ENCODE assay signal across 8 mouse cellular contexts in genomic region chr15:100761036-100761418, GRCm38 (mm10). TPM values are rescaled to one million over a fixed set of nuclear protein-coding genes. Genes with fewer than 3 reads are reported as not detected.
A peak's percentile ranks its signal among the peaks of the same experiment; 100 is the strongest.
DNase-seq lines count a peak whose midpoint lies in the region; ATAC-seq and TF ChIP-seq lines count a peak whose summit lies in the region.

No protein-coding gene starts in this region.

- peak; percentile 11 for DNase-seq in left cerebral cortex, postnatal 4 days
- DNase-seq in left cerebral cortex, adult 11 months (ENCODE audit: low spot score): no peak
- DNase-seq in hindbrain, postnatal 0 days (ENCODE audit: low spot score): no peak
- no peak for DNase-seq in right cerebral cortex, adult 2 months (ENCODE audit: low spot score in 2 of 2)
- no peak for DNase-seq in cerebellum, adult 8-10 months
- DNase-seq in c-Kit-positive CD71-positive TER-119-positive erythroid progenitor cells, embryonic 14.5 days (ENCODE audit: low spot score): no peak

- peaks cover 19% of the 10 kb centered on the region for H3K4me1 ChIP-seq in embryonic facial prominence, embryonic 13.5 days
- peaks cover 7% of the 10 kb centered on the region; the same call in 1 of the 2 replicates for H3K4me1 ChIP-seq in hindbrain, postnatal 0 days (ENCODE audit: insufficient read depth, low read length)
- peaks cover 17% of the 10 kb centered on the region for H3K4me1 ChIP-seq in midbrain, embryonic 16.5 days (ENCODE audit: control insufficient read depth, insufficient read depth, low read length)

- no peaks in the 10 kb centered on the region for H3K36me3 ChIP-seq in embryonic facial prominence, embryonic 13.5 days
- no peaks in the 10 kb centered on the region for H3K36me3 ChIP-seq in hindbrain, postnatal 0 days (ENCODE audit: insufficient read depth, low read length)
- H3K36me3 ChIP-seq in midbrain, embryonic 16.5 days (ENCODE audit: control insufficient read depth, insufficient read depth, low read length): no peaks in the 10 kb centered on the region

- H3K27ac ChIP-seq in embryonic facial prominence, embryonic 13.5 days: peak overlapping the region; percentile 55; the same call in 1 of the 2 replicates
- peak overlapping the region; percentile 92 for H3K27ac ChIP-seq in hindbrain, postnatal 0 days
- peak overlapping the region; percentile 95 for H3K27ac ChIP-seq in midbrain, embryonic 16.5 days (ENCODE audit: low read length)

- peak overlapping the region; percentile 66 for H3K4me3 ChIP-seq in embryonic facial prominence, embryonic 13.5 days
- peak overlapping the region; percentile 75 for H3K4me3 ChIP-seq in hindbrain, postnatal 0 days (ENCODE audit: low read length)
- peak overlapping the region; percentile 87 for H3K4me3 ChIP-seq in midbrain, embryonic 16.5 days (ENCODE audit: low read depth, low read length)

- no peak for TF ChIP-seq CTCF in hindbrain, postnatal 0 days (IDR thresholded peaks at IDR 0.05; ENCODE audit: low read depth)

- no peak for ATAC-seq in embryonic facial prominence, embryonic 13.5 days (ENCODE audit: insufficient number of reproducible peaks, insufficient read depth, low FRiP score, low TSS enrichment, low read depth)
- peak; percentile 56 for ATAC-seq in hindbrain, postnatal 0 days
- ATAC-seq in midbrain, embryonic 16.5 days: peak; percentile 66

- no peaks in the 10 kb centered on the region for H3K9me3 ChIP-seq in embryonic facial prominence, embryonic 13.5 days
- H3K9me3 ChIP-seq in hindbrain, postnatal 0 days (ENCODE audit: low read length): no peaks in the 10 kb centered on the region
- no peaks in the 10 kb centered on the region for H3K9me3 ChIP-seq in midbrain, embryonic 16.5 days (replicated peaks; ENCODE audit: control insufficient read depth, low read length, poor library complexity, severe bottlenecking)

- WGBS in embryonic facial prominence, embryonic 13.5 days: 9% methylated on average over 9 of the region's 9 CpGs
- 5% methylated on average over 9 of the region's 9 CpGs for WGBS in hindbrain, postnatal 0 days
- WGBS in midbrain, embryonic 16.5 days: 6% methylated on average over 9 of the region's 9 CpGs

- peaks cover 11% of the 10 kb centered on the region for H3K27me3 ChIP-seq in embryonic facial prominence, embryonic 13.5 days
- H3K27me3 ChIP-seq in hindbrain, postnatal 0 days (ENCODE audit: insufficient read depth, low read length): no peaks in the 10 kb centered on the region
- H3K27me3 ChIP-seq in midbrain, embryonic 16.5 days (ENCODE audit: control insufficient read depth, insufficient read depth, low read depth, low read length): no peaks in the 10 kb centered on the region

- H3K9ac ChIP-seq in embryonic facial prominence, embryonic 13.5 days: no peak overlapping the region
- H3K9ac ChIP-seq in hindbrain, postnatal 0 days (replicated peaks; ENCODE audit: low read length): peak overlapping the region; percentile 78
- peak overlapping the region; percentile 52; the same call in 1 of the 2 replicates for H3K9ac ChIP-seq in midbrain, embryonic 16.5 days (ENCODE audit: low read depth, low read length)

- intact Hi-C loops in left cerebral cortex, postnatal 4 days (cut with DNase I): no loop called here

- peak overlapping the region; percentile 94 for H3K4me2 ChIP-seq in embryonic facial prominence, embryonic 13.5 days
- H3K4me2 ChIP-seq in hindbrain, postnatal 0 days (ENCODE audit: low read depth, low read length): peak overlapping the region; percentile 78
- H3K4me2 ChIP-seq in midbrain, embryonic 16.5 days (ENCODE audit: low read length): peak overlapping the region; percentile 67

RNA-seq across cellular contexts. Expression of gene Slc4a8, which starts 0.5 kb away (rescaled TPM):
- 10 to 100 TPM; 70.6 to 78.6 TPM for total RNA-seq in left cerebral cortex, postnatal 4 days (2021)
- polyA plus RNA-seq in embryonic facial prominence, embryonic 13.5 days (2015; fragmentation: Nextera tagmentation; extraction: Ambion mirVana): 5.0 and 6.3 TPM in 2 replicates
- 25.4 and 33.9 TPM in 2 replicates for total RNA-seq in hindbrain, postnatal 0 days (2014; rRNA removed)
- polyA plus RNA-seq in hindbrain, postnatal 0 days (2015; fragmentation: Nextera tagmentation; extraction: Ambion mirVana): 29.8 and 30.7 TPM in 2 replicates
- 30.5 and 31.1 TPM in 2 replicates for polyA plus RNA-seq in midbrain, embryonic 16.5 days (2015; fragmentation: Nextera tagmentation; extraction: Ambion mirVana)

RNA-seq across cellular contexts. Expression of gene Galnt6, which starts 31.9 kb away (rescaled TPM):
- total RNA-seq in left cerebral cortex, postnatal 4 days (2021): under 1 TPM; 0.34 to 0.40 TPM
- 1.1 and 1.3 TPM in 2 replicates for polyA plus RNA-seq in embryonic facial prominence, embryonic 13.5 days (2015; fragmentation: Nextera tagmentation; extraction: Ambion mirVana)
- 0.25 and 0.37 TPM in 2 replicates for total RNA-seq in hindbrain, postnatal 0 days (2014; rRNA removed)
- polyA plus RNA-seq in hindbrain, postnatal 0 days (2015; fragmentation: Nextera tagmentation; extraction: Ambion mirVana): 0.34 TPM in 2 replicates
- polyA plus RNA-seq in midbrain, embryonic 16.5 days (2015; fragmentation: Nextera tagmentation; extraction: Ambion mirVana): 0.19 and 0.24 TPM in 2 replicates
